Mouse (Mus musculus): ENCODE measurements around the gene Rhot2. TPM values are rescaled to one million over a fixed set of nuclear protein-coding genes. Genes with fewer than 3 reads are reported as not detected.
A peak's percentile ranks its signal among the peaks of the same experiment; 100 is the strongest.

The Rhot2 gene
- total and polyA plus RNA-seq, 3 experiments, result 16.2 to 33.8 (median 17.3) TPM

DNA sequence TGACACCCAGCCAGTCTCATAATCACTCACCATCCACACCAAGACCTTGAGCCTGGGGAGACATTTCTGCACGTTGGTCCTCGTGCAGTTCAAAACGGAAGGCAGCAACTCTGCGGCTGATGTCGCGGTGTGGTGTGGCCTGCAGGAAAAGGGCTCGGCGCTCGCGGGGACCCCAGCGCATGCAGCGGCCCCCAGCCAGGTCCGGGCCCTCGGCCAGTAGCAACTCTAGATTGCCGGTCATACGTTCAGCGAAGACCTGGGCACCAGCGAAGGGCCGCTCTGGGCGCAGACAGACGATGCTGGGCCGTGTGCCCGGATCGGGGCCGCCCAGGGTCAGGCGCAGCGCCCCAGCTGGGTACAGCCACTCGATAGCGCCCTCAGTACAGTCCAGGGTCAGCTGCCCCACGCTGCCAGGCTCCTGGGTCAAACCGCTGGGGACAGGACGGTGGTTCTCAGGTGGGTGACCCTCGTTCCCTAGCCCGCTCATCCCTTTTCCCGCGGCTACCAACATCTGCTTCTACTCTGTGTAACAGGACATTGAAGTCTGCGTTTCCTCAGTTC is 48.4 kb downstream of the Rhot2 start:
- Histone ChIP-seq H3K9ac (ENCODE audit: insufficient read depth, low read depth) (peak overlapping the region; percentile 81), H3K4me3 (replicated peaks in 1 of 3; ENCODE audit: low read depth in 2 of 3, low read length in 2 of 3, poor library complexity in 1 of 3) (peak overlapping the region; percentile 64 to 78 (median 67)), H3K36me3 (replicated peaks in 1 of 2; ENCODE audit: control insufficient read depth in 1 of 2, insufficient read depth in 1 of 2, low read length in 1 of 2) (peaks cover 0 to 8% of the 10 kb centered on the region in 2 experiments), H3K27ac (ENCODE audit: insufficient read depth, low read depth) (no peak overlapping the region), H3K9me3 (replicated peaks; ENCODE audit: low read length) (peaks cover 2% of the 10 kb centered on the region), H3K79me2 (replicated peaks; ENCODE audit: control insufficient read depth, extremely low read depth, insufficient read depth, poor library complexity, severe bottlenecking) (no peaks in the 10 kb centered on the region), H3K4me2 (ENCODE audit: insufficient read depth, low read depth, poor library complexity, severe bottlenecking) (peak overlapping the region; percentile 75), H3K27me3 (replicated peaks) (peaks cover 22% of the 10 kb centered on the region), H3K4me1 (ENCODE audit: control insufficient read depth in 1 of 2, insufficient read depth in 2 of 2) (peaks cover 14 to 25% of the 10 kb centered on the region in 2 experiments)
- DNase-seq (ENCODE audit: extremely low read depth), result no peak
- in situ Hi-C loops (cut with MboI; ENCODE audit: low pct_ligation_motif_present, low pct_unique_long_range_greater_than_20kb, low sequenced_read_pairs) (loop anchor here (10.0 kb wide), 1 partner anchor 61 kb away; the partner anchor contains the start of gene Mslnl), dilution Hi-C loops (cut with MboI; ENCODE audit: extremely low pct_ligation_motif_present, extremely low pct_unique_long_range_greater_than_20kb, low sequenced_read_pairs) (no loop called here)
- TF ChIP-seq MXI1 (IDR thresholded peaks at IDR 0.05; ENCODE audit: low read depth, low read length) (no peak; the same call in 1 of the 2 replicates), EP300 (IDR thresholded peaks at IDR 0.05; ENCODE audit: low read length) (no peak), BHLHE40 (IDR thresholded peaks at IDR 0.05; ENCODE audit: low read depth, low read length) (no peak), POLR2AphosphoS2 (IDR thresholded peaks at IDR 0.05; ENCODE audit: low read depth, low read length) (no peak), JUN (IDR thresholded peaks at IDR 0.05; ENCODE audit: insufficient read depth, low read depth, low read length) (no peak), MAFK (IDR thresholded peaks at IDR 0.05; ENCODE audit: insufficient replicate concordance, low read length) (no peak), POLR2A (IDR thresholded peaks at IDR 0.05; ENCODE audit: low read depth, low read length) (no peak), E2F4 (IDR thresholded peaks at IDR 0.05; ENCODE audit: insufficient replicate concordance, low read depth, low read length) (no peak), ZMIZ1 (IDR thresholded peaks at IDR 0.05; ENCODE audit: low read depth, low read length) (no peak), NELFE (IDR thresholded peaks at IDR 0.05; ENCODE audit: low read depth, low read length) (no peak), USF2 (conservative IDR thresholded peaks at IDR 0.05; ENCODE audit: low read depth, low read length) (no peak), SIN3A (IDR thresholded peaks at IDR 0.05; ENCODE audit: low read length) (no peak; the same call in 1 of the 2 replicates), ZKSCAN1 (IDR thresholded peaks at IDR 0.05; ENCODE audit: borderline replicate concordance, low read depth, low read length) (no peak)

DNA sequence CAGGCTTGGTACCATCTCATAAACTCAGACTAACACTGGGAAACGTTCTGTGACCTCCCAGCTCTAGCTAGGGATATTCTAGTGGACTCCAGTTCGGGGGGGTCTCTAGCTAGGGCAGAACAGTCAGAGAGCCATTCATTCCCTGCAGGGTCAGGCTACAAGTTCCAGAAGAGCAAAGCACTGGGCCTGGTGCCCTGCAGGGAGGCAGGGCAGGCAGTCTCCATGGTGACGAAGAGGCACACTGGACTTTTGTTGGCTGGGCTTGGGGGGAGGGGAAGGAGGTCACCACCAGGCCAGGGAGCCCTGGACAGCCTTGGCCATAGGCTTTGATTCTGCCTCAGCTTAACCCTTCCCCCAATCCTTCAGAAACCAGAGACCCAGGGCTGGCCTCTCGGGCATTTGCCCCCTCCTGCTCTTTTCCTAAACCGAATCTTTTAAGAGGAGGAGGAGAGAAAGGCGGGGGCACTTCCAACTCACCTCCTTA is 49.0 kb downstream of the Rhot2 start, which contains the start of gene AC134908.4:
Gene AC134908.4 (minus strand): TSS at position 51 of the 484 bp plus-strand sequence.
- peak within 1 kb of the TSS; percentile 75 for H3K4me2 ChIP-seq (ENCODE audit: insufficient read depth, low read depth, poor library complexity, severe bottlenecking)
- in situ Hi-C loops (cut with MboI; ENCODE audit: low pct_ligation_motif_present, low pct_unique_long_range_greater_than_20kb, low sequenced_read_pairs), result loop anchor here (10.0 kb wide), 1 partner anchor 61 kb away; the partner anchor contains the start of gene Mslnl
- no peak for TF ChIP-seq GABPA (IDR thresholded peaks at IDR 0.05; ENCODE audit: insufficient replicate concordance, low read depth, low read length)
- TF ChIP-seq TCF12 (IDR thresholded peaks at IDR 0.05; ENCODE audit: low read depth, low read length), result no peak
- no peak for TF ChIP-seq E2F4 (IDR thresholded peaks at IDR 0.05; ENCODE audit: insufficient replicate concordance, low read depth, low read length)
- TF ChIP-seq MAX (IDR thresholded peaks at IDR 0.05; ENCODE audit: low read length), result no peak
- TF ChIP-seq PAX5 (IDR thresholded peaks at IDR 0.05; ENCODE audit: low read length), result no peak
- no peak for TF ChIP-seq TBP (conservative IDR thresholded peaks at IDR 0.05; ENCODE audit: low read depth, low read length)
- TF ChIP-seq IRF4 (IDR thresholded peaks at IDR 0.05; ENCODE audit: low read depth, low read length), result no peak
- no peak for TF ChIP-seq SMC3 (IDR thresholded peaks at IDR 0.05; ENCODE audit: low read depth, low read length)
- TF ChIP-seq NELFE (IDR thresholded peaks at IDR 0.05; ENCODE audit: low read depth, low read length), result no peak
- TF ChIP-seq POLR2AphosphoS2 (IDR thresholded peaks at IDR 0.05; ENCODE audit: low read depth, low read length), result no peak
- no peak for TF ChIP-seq SIN3A (IDR thresholded peaks at IDR 0.05; ENCODE audit: low read length)
- TF ChIP-seq USF1 (IDR thresholded peaks at IDR 0.05; ENCODE audit: low read depth, low read length), result no peak
- TF ChIP-seq EP300 (IDR thresholded peaks at IDR 0.05; ENCODE audit: low read length), result no peak
- no peak for TF ChIP-seq JUN (IDR thresholded peaks at IDR 0.05; ENCODE audit: insufficient read depth, low read depth, low read length)
- no peak for TF ChIP-seq MEF2A (IDR thresholded peaks at IDR 0.05; ENCODE audit: borderline replicate concordance, low read depth, low read length)
- TF ChIP-seq POLR2A (IDR thresholded peaks at IDR 0.05; ENCODE audit: low read depth, low read length), result no peak
- no peak for TF ChIP-seq ETS1 (conservative IDR thresholded peaks at IDR 0.05; ENCODE audit: low read depth, low read length)
- peaks cover 14 to 32% of the 10 kb centered on the region in 2 experiments for H3K4me1 ChIP-seq (ENCODE audit: control insufficient read depth in 1 of 2, insufficient read depth in 2 of 2)
- dilution Hi-C loops (cut with MboI; ENCODE audit: extremely low pct_ligation_motif_present, extremely low pct_unique_long_range_greater_than_20kb, low sequenced_read_pairs), result no loop called here
- no peak for DNase-seq (ENCODE audit: extremely low read depth)
- H3K27me3 ChIP-seq (replicated peaks), result peaks cover 20% of the 10 kb centered on the region
- peaks cover 2% of the 10 kb centered on the region for H3K9me3 ChIP-seq (replicated peaks; ENCODE audit: low read length)
- H3K9ac ChIP-seq (ENCODE audit: insufficient read depth, low read depth), result peak within 1 kb of the TSS; percentile 81
- peaks cover 0 to 11% of the 10 kb centered on the region in 2 experiments for H3K36me3 ChIP-seq (replicated peaks in 1 of 2; ENCODE audit: control insufficient read depth in 1 of 2, insufficient read depth in 1 of 2, low read length in 1 of 2)
- H3K79me2 ChIP-seq (replicated peaks; ENCODE audit: control insufficient read depth, extremely low read depth, insufficient read depth, poor library complexity, severe bottlenecking), result 0 out of 2 replicates have a peak, but pooled peaks cover 3% of the 10 kb centered on the region
- H3K4me3 ChIP-seq (replicated peaks in 1 of 3; ENCODE audit: low read depth in 2 of 3, low read length in 2 of 3, poor library complexity in 1 of 3), result peak within 1 kb of the TSS; percentile 64 to 78 (median 67)
- no peak within 1 kb of the TSS for H3K27ac ChIP-seq (ENCODE audit: insufficient read depth, low read depth)
